Mouse (Mus musculus): Measurements from ENCODE around the gene Arhgef16. TPM values are rescaled to one million over a fixed set of nuclear protein-coding genes. Genes with fewer than 3 reads are reported as not detected.
A peak's percentile ranks its signal among the peaks of the same experiment; 100 is the strongest.

Arhgef16 gene
- total and polyA plus RNA-seq, 3 experiments = not detected

GRCm38 (mm10) chr4:154297761-154298160 lies 3.7 kb downstream of the Arhgef16 start:
- no peak overlapping the region for H3K27ac ChIP-seq (ENCODE audit: insufficient read depth, low read depth)
- no peaks in the 10 kb centered on the region for H3K4me1 ChIP-seq (ENCODE audit: control insufficient read depth in 1 of 2, insufficient read depth in 2 of 2)
- no peak overlapping the region for H3K9ac ChIP-seq (ENCODE audit: insufficient read depth, low read depth)
- H3K4me2 ChIP-seq (ENCODE audit: insufficient read depth, low read depth, poor library complexity, severe bottlenecking) = no peak overlapping the region
- no peaks in the 10 kb centered on the region for H3K79me2 ChIP-seq (replicated peaks; ENCODE audit: control insufficient read depth, extremely low read depth, insufficient read depth, poor library complexity, severe bottlenecking)
- in situ Hi-C loops (cut with MboI; ENCODE audit: low pct_ligation_motif_present, low pct_unique_long_range_greater_than_20kb, low sequenced_read_pairs) (no loop called here), dilution Hi-C loops (cut with MboI; ENCODE audit: extremely low pct_ligation_motif_present, extremely low pct_unique_long_range_greater_than_20kb, low sequenced_read_pairs) (no loop called here)
- no peak for DNase-seq (ENCODE audit: extremely low read depth)
- peak overlapping the region in 1 of 3 experiments; percentile 14 for H3K4me3 ChIP-seq (replicated peaks in 1 of 3; ENCODE audit: low read depth in 2 of 3, low read length in 2 of 3, poor library complexity in 1 of 3)
- peaks cover 92% of the 10 kb centered on the region for H3K9me3 ChIP-seq (replicated peaks; ENCODE audit: low read length)
- no peaks in the 10 kb centered on the region for H3K27me3 ChIP-seq (replicated peaks)
- TF ChIP-seq JUN (IDR thresholded peaks at IDR 0.05; ENCODE audit: insufficient read depth, low read depth, low read length) = no peak
- TF ChIP-seq ETS1 (conservative IDR thresholded peaks at IDR 0.05; ENCODE audit: low read depth, low read length) = no peak
- no peak for TF ChIP-seq CHD2 (IDR thresholded peaks at IDR 0.05; ENCODE audit: low read length)
- TF ChIP-seq USF2 (conservative IDR thresholded peaks at IDR 0.05; ENCODE audit: low read depth, low read length) = no peak
- TF ChIP-seq MXI1 (IDR thresholded peaks at IDR 0.05; ENCODE audit: low read depth, low read length) = no peak
- TF ChIP-seq TCF12 (IDR thresholded peaks at IDR 0.05; ENCODE audit: low read depth, low read length) = no peak
- no peak for TF ChIP-seq RCOR1 (conservative IDR thresholded peaks at IDR 0.05; ENCODE audit: low read depth, low read length)
- TF ChIP-seq MEF2A (IDR thresholded peaks at IDR 0.05; ENCODE audit: borderline replicate concordance, low read depth, low read length) = no peak
- H3K36me3 ChIP-seq (replicated peaks in 1 of 2; ENCODE audit: control insufficient read depth in 1 of 2, insufficient read depth in 1 of 2, low read length in 1 of 2) = no peaks in the 10 kb centered on the region

GRCm38 (mm10) chr4:154294262-154294731 lies 7.2 kb downstream of the Arhgef16 start:
- H3K9ac ChIP-seq (ENCODE audit: insufficient read depth, low read depth) = no peak overlapping the region
- H3K79me2 ChIP-seq (replicated peaks; ENCODE audit: control insufficient read depth, extremely low read depth, insufficient read depth, poor library complexity, severe bottlenecking) = no peaks in the 10 kb centered on the region
- DNase-seq (ENCODE audit: extremely low read depth) = no peak
- H3K36me3 ChIP-seq (replicated peaks in 1 of 2; ENCODE audit: control insufficient read depth in 1 of 2, insufficient read depth in 1 of 2, low read length in 1 of 2) = no peaks in the 10 kb centered on the region
- no peaks in the 10 kb centered on the region for H3K4me1 ChIP-seq (ENCODE audit: control insufficient read depth in 1 of 2, insufficient read depth in 2 of 2)
- H3K4me3 ChIP-seq (replicated peaks in 1 of 3; ENCODE audit: low read depth in 2 of 3, low read length in 2 of 3, poor library complexity in 1 of 3) = no peak overlapping the region
- no peak overlapping the region for H3K4me2 ChIP-seq (ENCODE audit: insufficient read depth, low read depth, poor library complexity, severe bottlenecking)
- in situ Hi-C loops (cut with MboI; ENCODE audit: low pct_ligation_motif_present, low pct_unique_long_range_greater_than_20kb, low sequenced_read_pairs) (no loop called here), dilution Hi-C loops (cut with MboI; ENCODE audit: extremely low pct_ligation_motif_present, extremely low pct_unique_long_range_greater_than_20kb, low sequenced_read_pairs) (no loop called here)
- H3K27me3 ChIP-seq (replicated peaks) = no peaks in the 10 kb centered on the region
- no peak for TF ChIP-seq CTCF (conservative IDR thresholded peaks at IDR 0.05 in 1 of 2, IDR thresholded peaks at IDR 0.05 in 1 of 2; ENCODE audit: low read depth in 2 of 2, low read length in 2 of 2)
- no peak for TF ChIP-seq ELF1 (IDR thresholded peaks at IDR 0.05; ENCODE audit: low read depth, low read length)
- no peak for TF ChIP-seq TBP (conservative IDR thresholded peaks at IDR 0.05; ENCODE audit: low read depth, low read length)
- no peak for TF ChIP-seq TCF12 (IDR thresholded peaks at IDR 0.05; ENCODE audit: low read depth, low read length)
- TF ChIP-seq GABPA (IDR thresholded peaks at IDR 0.05; ENCODE audit: insufficient replicate concordance, low read depth, low read length) = no peak
- TF ChIP-seq MXI1 (IDR thresholded peaks at IDR 0.05; ENCODE audit: low read depth, low read length) = no peak
- H3K9me3 ChIP-seq (replicated peaks; ENCODE audit: low read length) = peaks cover 93% of the 10 kb centered on the region
- H3K27ac ChIP-seq (ENCODE audit: insufficient read depth, low read depth) = no peak overlapping the region

GRCm38 (mm10) chr4:154293735-154294201 lies 7.7 kb downstream of the Arhgef16 start:
- Histone ChIP-seq H3K27ac (ENCODE audit: insufficient read depth, low read depth) (no peak overlapping the region), H3K9ac (ENCODE audit: insufficient read depth, low read depth) (no peak overlapping the region), H3K36me3 (replicated peaks in 1 of 2; ENCODE audit: control insufficient read depth in 1 of 2, insufficient read depth in 1 of 2, low read length in 1 of 2) (no peaks in the 10 kb centered on the region), H3K4me3 (replicated peaks in 1 of 3; ENCODE audit: low read depth in 2 of 3, low read length in 2 of 3, poor library complexity in 1 of 3) (no peak overlapping the region), H3K9me3 (replicated peaks; ENCODE audit: low read length) (peaks cover 93% of the 10 kb centered on the region), H3K79me2 (replicated peaks; ENCODE audit: control insufficient read depth, extremely low read depth, insufficient read depth, poor library complexity, severe bottlenecking) (no peaks in the 10 kb centered on the region), H3K4me1 (ENCODE audit: control insufficient read depth in 1 of 2, insufficient read depth in 2 of 2) (no peaks in the 10 kb centered on the region), H3K27me3 (replicated peaks) (no peaks in the 10 kb centered on the region), H3K4me2 (ENCODE audit: insufficient read depth, low read depth, poor library complexity, severe bottlenecking) (no peak overlapping the region)
- dilution Hi-C loops (cut with MboI; ENCODE audit: extremely low pct_ligation_motif_present, extremely low pct_unique_long_range_greater_than_20kb, low sequenced_read_pairs) (no loop called here), in situ Hi-C loops (cut with MboI; ENCODE audit: low pct_ligation_motif_present, low pct_unique_long_range_greater_than_20kb, low sequenced_read_pairs) (no loop called here)
- DNase-seq (ENCODE audit: extremely low read depth) = no peak
- no peak for TF ChIP-seq IRF4 (IDR thresholded peaks at IDR 0.05; ENCODE audit: low read depth, low read length)
- TF ChIP-seq KAT2A (IDR thresholded peaks at IDR 0.05; ENCODE audit: insufficient replicate concordance, low read length) = no peak
- TF ChIP-seq USF1 (IDR thresholded peaks at IDR 0.05; ENCODE audit: low read depth, low read length) = no peak
- no peak for TF ChIP-seq POLR2A (IDR thresholded peaks at IDR 0.05; ENCODE audit: low read depth, low read length)
- no peak for TF ChIP-seq HCFC1 (IDR thresholded peaks at IDR 0.05; ENCODE audit: low read depth, low read length)
- no peak for TF ChIP-seq MAX (IDR thresholded peaks at IDR 0.05; ENCODE audit: low read length)
- no peak for TF ChIP-seq POLR2AphosphoS2 (IDR thresholded peaks at IDR 0.05; ENCODE audit: low read depth, low read length)
- TF ChIP-seq ZMIZ1 (IDR thresholded peaks at IDR 0.05; ENCODE audit: low read depth, low read length) = no peak
- no peak for TF ChIP-seq ZKSCAN1 (IDR thresholded peaks at IDR 0.05; ENCODE audit: borderline replicate concordance, low read depth, low read length)
- no peak for TF ChIP-seq NELFE (IDR thresholded peaks at IDR 0.05; ENCODE audit: low read depth, low read length)
- TF ChIP-seq NRF1 (IDR thresholded peaks at IDR 0.05; ENCODE audit: low read depth, low read length) = no peak
- TF ChIP-seq JUND (conservative IDR thresholded peaks at IDR 0.05; ENCODE audit: low read depth, low read length) = no peak
- TF ChIP-seq CHD1 (IDR thresholded peaks at IDR 0.05; ENCODE audit: low read depth, low read length) = no peak
- TF ChIP-seq USF2 (conservative IDR thresholded peaks at IDR 0.05; ENCODE audit: low read depth, low read length) = no peak
- TF ChIP-seq CHD2 (IDR thresholded peaks at IDR 0.05; ENCODE audit: low read length) = no peak
- no peak for TF ChIP-seq E2F4 (IDR thresholded peaks at IDR 0.05; ENCODE audit: insufficient replicate concordance, low read depth, low read length)
- no peak for TF ChIP-seq MYC (IDR thresholded peaks at IDR 0.05; ENCODE audit: low read depth, low read length)
